Mouse (Mus musculus) ES-E14 (cell line): Measurements from ENCODE around the gene Pip5k1a. TPM values are rescaled to one million over a fixed set of nuclear protein-coding genes. Genes with fewer than 3 reads are reported as not detected.
"Not testable (repeated sequence)": the region's sequence is repeated elsewhere in the genome, so short reads cannot be mapped to it uniquely, and the experiment has no call there.

Source experiments
- DNase-seq: peaks from one replicate; pipeline ENCODE4 v3.0.0-alpha.2; 2013; ENCODE audit warnings: low read depth, low spot score
- H3K27ac ChIP-seq: 2 replicates; pipeline ENCODE4 v1.5.1; 2012; ENCODE audit warnings: low read depth, mild to moderate bottlenecking, low read length, moderate library complexity, mixed read lengths; ENCODE audit not compliant: poor library complexity, insufficient read depth, severe bottlenecking
- H3K36me3 ChIP-seq: 2 replicates; pipeline ENCODE4 v1.6.1; 2012; ENCODE audit warnings: mild to moderate bottlenecking, low read length, moderate library complexity, mixed read lengths; ENCODE audit not compliant: control insufficient read depth, poor library complexity, insufficient read depth, severe bottlenecking
- H3K4me1 ChIP-seq, 2 experiments: fragments of 150-350 bp in 1 of 2; sonication (generic) in 1 of 2; 2 replicates each; pipeline ENCODE4 v1.6.1; 2012; ENCODE audit warnings: low read length in 2 of 2, mild to moderate bottlenecking in 1 of 2, mixed read lengths in 1 of 2; ENCODE audit not compliant: control insufficient read depth in 2 of 2, insufficient read depth in 2 of 2, poor library complexity in 1 of 2
- H3K4me3 ChIP-seq, 2 experiments: fragments of 150-350 bp in 1 of 2; sonication (generic) in 1 of 2; 2 replicates each; pipeline ENCODE4 v1.5.1; 2012; ENCODE audit warnings: low read length in 2 of 2, low read depth in 1 of 2, mild to moderate bottlenecking in 1 of 2, mixed read lengths in 1 of 2; ENCODE audit not compliant: insufficient read depth in 1 of 2, poor library complexity in 1 of 2, severe bottlenecking in 1 of 2
- H3K9ac ChIP-seq: 2 replicates; pipeline ENCODE4 v1.6.1; 2012; ENCODE audit warnings: low read depth, mild to moderate bottlenecking, low read length, mixed read lengths; ENCODE audit not compliant: poor library complexity, insufficient read depth, severe bottlenecking
- H3K9me3 ChIP-seq: fragments of 150-350 bp; sonication (generic); 2 replicates; pipeline ENCODE4 v1.6.1; 2012; ENCODE audit warnings: low read depth, mild to moderate bottlenecking, low read length; ENCODE audit not compliant: control insufficient read depth, insufficient read depth
- CHD2 ChIP-seq: IDR thresholded peaks from 2 replicates; pipeline ENCODE4 v1.6.1; 2014; ENCODE audit warnings: mild to moderate bottlenecking, low read depth, low read length, inconsistent platforms
- HCFC1 ChIP-seq: IDR thresholded peaks from 2 replicates; pipeline ENCODE4 v1.6.1; 2012; ENCODE audit warnings: low read length, inconsistent platforms, borderline replicate concordance; ENCODE audit not compliant: insufficient read depth
- MAFK ChIP-seq: IDR thresholded peaks from 2 replicates; pipeline ENCODE4 v1.6.1; 2014; ENCODE audit warnings: mild to moderate bottlenecking, low read depth, low read length, inconsistent platforms; ENCODE audit not compliant: insufficient read depth
- ZC3H11A ChIP-seq: IDR thresholded peaks from 2 replicates; pipeline ENCODE4 v1.6.1; 2012; ENCODE audit warnings: low read depth, mild to moderate bottlenecking, inconsistent platforms, low read length, borderline replicate concordance
- ZNF384 ChIP-seq: IDR thresholded peaks from 2 replicates; pipeline ENCODE4 v1.6.1; 2012; ENCODE audit warnings: low read depth, low read length, inconsistent platforms
- in situ Hi-C, 2 experiments: fragments of 600-800 bp; cut with MboI; formaldehyde crosslinking; loops; one replicate each; pipeline ENCODE4 v1.15.1; 2025; ENCODE audit warnings: low sequenced_read_pairs in 2 of 2, inconsistent platforms in 1 of 2; ENCODE audit not compliant: unreplicated experiment in 2 of 2
- total RNA-seq: library from RNA; depleted of rRNA; stranded (reverse); fragments of 300-350 nt; gene quantifications from 2 replicates; pipeline ENCODE4 v1.2.3, GENCODE M21; 2012

Pip5k1a gene
- total RNA-seq, 1 experiment = 30.7 TPM

GRCm38 (mm10) chr3:95133680-95134101 is 27.0 kb upstream of the Pip5k1a start, which contains the start of the genes Scnm1 and Lysmd1:
Gene Scnm1 (minus strand): TSS chr3:95134011.
Gene Lysmd1 (plus strand): TSS chr3:95134088.
- DNase-seq = peak; percentile 81
- TF ChIP-seq ZC3H11A (no peak), HCFC1 (peak; percentile 75; the same call in 1 of the 2 replicates)
- Histone ChIP-seq H3K27ac (peak within 1 kb of the TSS; percentile 38), H3K4me1 (peaks cover 3 to 10% of the 10 kb centered on the region in 2 experiments; a peak in 2 of 4 replicates), H3K9me3 (no peaks in the 10 kb centered on the region), H3K36me3 (peaks cover 3% of the 10 kb centered on the region; the same call in 1 of the 2 replicates), H3K9ac (peak within 1 kb of the TSS; percentile 95), H3K4me3 (peak within 1 kb of the TSS; percentile 77 to 93)
- in situ Hi-C loops = no loop called here

DNA sequence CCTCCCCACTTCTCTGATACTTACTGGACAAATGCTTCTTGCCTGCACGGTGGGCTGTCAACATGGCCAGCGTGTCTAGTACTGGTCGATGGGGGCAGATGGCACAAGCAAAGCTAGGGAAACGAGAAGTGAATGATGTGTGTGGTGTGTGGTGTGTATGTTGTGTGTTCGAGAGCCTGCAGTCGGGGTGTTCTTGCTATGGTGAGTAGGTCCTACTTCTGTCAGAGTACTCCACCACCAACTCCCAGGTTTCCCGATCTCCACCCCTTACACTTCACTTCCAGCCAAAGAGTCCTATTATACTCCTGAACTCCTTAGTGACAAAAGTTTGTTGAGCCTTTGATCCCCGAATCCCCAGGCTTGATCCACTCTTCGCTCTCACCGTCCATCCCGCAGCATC is 26.4 kb upstream of the Pip5k1a start:
- Histone ChIP-seq H3K4me1 (peaks cover 3 to 9% of the 10 kb centered on the region in 2 experiments; a peak in 2 of 4 replicates), H3K27ac (peak overlapping the region; percentile 38; the same call in 1 of the 2 replicates), H3K36me3 (peaks cover 3% of the 10 kb centered on the region; the same call in 1 of the 2 replicates), H3K9ac (peak overlapping the region; percentile 95), H3K4me3 (peak overlapping the region; percentile 77 to 93), H3K9me3 (no peaks in the 10 kb centered on the region)
- no peak for DNase-seq
- in situ Hi-C loops = no loop called here
- TF ChIP-seq HCFC1 (no peak), MAFK (no peak), ZC3H11A (no peak), CHD2 (no peak), ZNF384 (no peak)

GRCm38 (mm10) chr3:95132389-95132788 is 25.7 kb upstream of the Pip5k1a start:
- H3K4me1 ChIP-seq, H3K9ac ChIP-seq, H3K36me3 ChIP-seq, H3K4me3 ChIP-seq, DNase-seq, in situ Hi-C loops, H3K9me3 ChIP-seq, H3K27ac ChIP-seq: not testable (repeated sequence)

GRCm38 (mm10) chr3:95130081-95130480 is 23.4 kb upstream of the Pip5k1a start:
- Histone ChIP-seq H3K9me3 (no peaks in the 10 kb centered on the region), H3K4me3 (no peak overlapping the region), H3K9ac (no peak overlapping the region), H3K27ac (no peak overlapping the region), H3K4me1 (peaks cover 0 to 7% of the 10 kb centered on the region in 2 experiments; a peak in 1 of 4 replicates), H3K36me3 (peaks cover 3% of the 10 kb centered on the region; the same call in 1 of the 2 replicates)
- in situ Hi-C loops = no loop called here
- no peak for DNase-seq
- TF ChIP-seq ZC3H11A (no peak), ZNF384 (no peak), HCFC1 (no peak), CHD2 (no peak), MAFK (no peak)

DNA sequence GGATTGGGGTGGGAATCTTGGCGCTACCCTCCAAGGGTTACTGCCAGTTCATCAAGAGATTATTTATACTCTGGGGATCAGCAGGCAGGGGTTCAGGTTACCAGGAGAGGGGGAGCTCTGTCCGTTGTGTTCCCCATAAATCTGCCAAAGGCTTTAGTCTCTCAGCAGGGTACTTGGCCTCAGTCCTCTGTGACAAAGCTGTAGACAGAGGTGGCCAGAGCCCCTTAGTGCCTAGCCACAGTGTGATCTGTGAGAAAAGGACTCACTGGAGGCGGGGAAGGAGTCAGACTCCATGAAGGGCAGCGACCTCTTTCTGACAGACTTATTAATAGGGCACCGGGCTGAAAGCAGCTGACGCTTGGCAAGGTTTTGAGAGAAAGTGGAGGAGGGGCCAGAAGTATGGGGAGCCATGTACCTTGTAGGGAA is 22.5 kb upstream of the Pip5k1a start:
- no peak for DNase-seq
- H3K9me3 ChIP-seq = no peaks in the 10 kb centered on the region
- H3K4me1 ChIP-seq = peaks cover 0 to 10% of the 10 kb centered on the region in 2 experiments; a peak in 1 of 4 replicates
- H3K36me3 ChIP-seq = peaks cover 3% of the 10 kb centered on the region; the same call in 1 of the 2 replicates
- H3K4me3 ChIP-seq = no peak overlapping the region
- TF ChIP-seq ZNF384 (no peak), MAFK (no peak), CHD2 (no peak), HCFC1 (no peak), ZC3H11A (no peak)
- in situ Hi-C loops = no loop called here
- no peak overlapping the region for H3K9ac ChIP-seq
- H3K27ac ChIP-seq = no peak overlapping the region
